Mouse (Mus musculus): Measurements from ENCODE around the gene Ccdc24.
A peak's percentile ranks its signal among the peaks of the same experiment; 100 is the strongest.

GRCm38 (mm10) chr4:117889471-117889870 lies 17.1 kb upstream of the Ccdc24 start:
- TF ChIP-seq POLR2A (IDR thresholded peaks at IDR 0.05; ENCODE audit: control insufficient read depth, low read depth, low read length) (0 out of 2 replicates have a peak, but pooled peaks have one; percentile 45), CTCF (IDR thresholded peaks at IDR 0.05; ENCODE audit: control insufficient read depth, insufficient read depth, insufficient replicate concordance, low read depth, low read length) (no peak)
